Mouse (Mus musculus) liver, embryonic 12.5 days (tissue): ENCODE measurements around the gene Kirrel3. TPM values are rescaled to one million over a fixed set of nuclear protein-coding genes. Genes with fewer than 3 reads are reported as not detected.

ENCODE experiments used
- ATAC-seq: fragments of 200-750 bp; cut with Nextera tagmentation; 2 replicates; pipeline ENCODE4 v1.8.0; 2017; ENCODE audit warnings: moderate number of reproducible peaks, mild to moderate bottlenecking, moderate library complexity
- H3K27ac ChIP-seq: fragments of 300-500 bp; sonication (generic); 2 replicates; pipeline ENCODE4 v1.5.1; 2016; ENCODE audit warnings: mild to moderate bottlenecking
- H3K27me3 ChIP-seq: fragments of 300-500 bp; sonication (generic); replicated peaks from 2 replicates; pipeline ENCODE4 v1.6.1; 2016; ENCODE audit warnings: mild to moderate bottlenecking, moderate library complexity
- H3K36me3 ChIP-seq: fragments of 300-500 bp; sonication (generic); 2 replicates; pipeline ENCODE4 v1.6.1; 2016; ENCODE audit warnings: mild to moderate bottlenecking, moderate library complexity
- H3K4me1 ChIP-seq: fragments of 300-500 bp; sonication (generic); 2 replicates; pipeline ENCODE4 v1.6.1; 2016
- H3K4me2 ChIP-seq: fragments of 300-500 bp; sonication (generic); 2 replicates; pipeline ENCODE4 v1.6.1; 2016; ENCODE audit warnings: mild to moderate bottlenecking, moderate library complexity
- H3K4me3 ChIP-seq: fragments of 300-500 bp; sonication (generic); 2 replicates; pipeline ENCODE4 v1.5.1; 2016; ENCODE audit warnings: mild to moderate bottlenecking, moderate library complexity
- H3K9ac ChIP-seq: fragments of 300-500 bp; sonication (generic); 2 replicates; pipeline ENCODE4 v1.6.1; 2016; ENCODE audit warnings: mild to moderate bottlenecking, moderate library complexity
- H3K9me3 ChIP-seq: fragments of 300-500 bp; sonication (generic); replicated peaks from 2 replicates; pipeline ENCODE4 v1.6.1; 2016; ENCODE audit warnings: mild to moderate bottlenecking, moderate library complexity
- WGBS: fragments of 180-500 bp; shearing (Covaris S2); methylation state at CpG from one replicate; pipeline ENCODE4 v1.1.7; 2016; ENCODE audit not compliant: insufficient replicate concordance; 5-methylcytosine and 5-hydroxymethylcytosine counted together
- polyA plus RNA-seq: library from polyadenylated mRNA; unstranded; fragments of >200 nt; fragmentation: Nextera tagmentation; extraction: Ambion mirVana; gene quantifications from 2 replicates; pipeline ENCODE4 v1.2.1, GENCODE M21; 2016

The Kirrel3 gene
- polyA plus RNA-seq, 1 experiment from 2014 or later, result 0.46 TPM

- WGBS, result 15% methylated on average over 2 of the region's 2 CpGs
- no peak for ATAC-seq
- H3K27ac ChIP-seq, result no peak overlapping the region
These were observed 401.5 kb downstream of the Kirrel3 start for GRCm38 (mm10) chr9:34887196-34887595.

GRCm38 (mm10) chr9:34888298-34888697, 402.6 kb downstream of the Kirrel3 start:
- H3K4me3 ChIP-seq, result no peak overlapping the region
- no peak overlapping the region for H3K27ac ChIP-seq
- H3K9me3 ChIP-seq, result no peaks in the 10 kb centered on the region
- H3K27me3 ChIP-seq, result no peaks in the 10 kb centered on the region
- ATAC-seq, result no peak
- H3K4me1 ChIP-seq, result no peaks in the 10 kb centered on the region
- H3K4me2 ChIP-seq, result no peak overlapping the region
- H3K9ac ChIP-seq, result no peak overlapping the region
- no peaks in the 10 kb centered on the region for H3K36me3 ChIP-seq
- WGBS, result 73% methylated on average over 2 of the region's 2 CpGs

More at GRCm38 (mm10) chr9:34887196-34887595, 401.5 kb downstream of the Kirrel3 start:
- no peaks in the 10 kb centered on the region for H3K4me1 ChIP-seq
- H3K4me3 ChIP-seq, result no peak overlapping the region
- no peaks in the 10 kb centered on the region for H3K36me3 ChIP-seq
- H3K9me3 ChIP-seq, result no peaks in the 10 kb centered on the region
- no peak overlapping the region for H3K4me2 ChIP-seq
- H3K27me3 ChIP-seq, result no peaks in the 10 kb centered on the region
- H3K9ac ChIP-seq, result no peak overlapping the region

GRCm38 (mm10) chr9:34901216-34901615, 415.5 kb downstream of the Kirrel3 start:
- Histone ChIP-seq H3K9ac (no peak overlapping the region), H3K4me3 (no peak overlapping the region), H3K27ac (no peak overlapping the region), H3K9me3 (no peaks in the 10 kb centered on the region), H3K4me1 (no peaks in the 10 kb centered on the region), H3K27me3 (no peaks in the 10 kb centered on the region), H3K36me3 (no peaks in the 10 kb centered on the region), H3K4me2 (no peak overlapping the region)
- ATAC-seq, result no peak
- WGBS, result 56% methylated on average over 4 of the region's 4 CpGs

GRCm38 (mm10) chr9:34901888-34902287, 416.2 kb downstream of the Kirrel3 start:
- no peaks in the 10 kb centered on the region for H3K36me3 ChIP-seq
- WGBS, result 39% methylated on average over 2 of the region's 2 CpGs
- no peaks in the 10 kb centered on the region for H3K9me3 ChIP-seq
- ATAC-seq, result no peak
- no peak overlapping the region for H3K4me3 ChIP-seq
- H3K4me2 ChIP-seq, result no peak overlapping the region
- no peak overlapping the region for H3K27ac ChIP-seq
- no peak overlapping the region for H3K9ac ChIP-seq
- H3K4me1 ChIP-seq, result no peaks in the 10 kb centered on the region
- no peaks in the 10 kb centered on the region for H3K27me3 ChIP-seq

GRCm38 (mm10) chr9:34905164-34905563, 419.5 kb downstream of the Kirrel3 start:
- Histone ChIP-seq H3K27me3 (no peaks in the 10 kb centered on the region), H3K27ac (no peak overlapping the region), H3K4me1 (no peaks in the 10 kb centered on the region), H3K9me3 (no peaks in the 10 kb centered on the region), H3K4me3 (no peak overlapping the region), H3K9ac (no peak overlapping the region), H3K36me3 (no peaks in the 10 kb centered on the region), H3K4me2 (no peak overlapping the region)
- WGBS, result 67% methylated on average over 6 of the region's 6 CpGs
- ATAC-seq, result no peak

- no peak overlapping the region for H3K4me3 ChIP-seq
- H3K4me2 ChIP-seq, result no peak overlapping the region
- H3K9ac ChIP-seq, result no peak overlapping the region
- H3K9me3 ChIP-seq, result no peaks in the 10 kb centered on the region
- WGBS, result 57% methylated on average over 3 of the region's 3 CpGs
- no peak overlapping the region for H3K27ac ChIP-seq
- H3K4me1 ChIP-seq, result no peaks in the 10 kb centered on the region
- H3K27me3 ChIP-seq, result no peaks in the 10 kb centered on the region
- ATAC-seq, result no peak
- H3K36me3 ChIP-seq, result no peaks in the 10 kb centered on the region
These were observed 422.3 kb downstream of the Kirrel3 start for GRCm38 (mm10) chr9:34908040-34908439.

GRCm38 (mm10) chr9:34911838-34912237, 426.1 kb downstream of the Kirrel3 start:
- ATAC-seq, result no peak
- H3K27me3 ChIP-seq, result no peaks in the 10 kb centered on the region
- WGBS, result 63% methylated on average over 7 of the region's 7 CpGs
- no peaks in the 10 kb centered on the region for H3K4me1 ChIP-seq
- H3K4me2 ChIP-seq, result no peak overlapping the region
- no peaks in the 10 kb centered on the region for H3K36me3 ChIP-seq
- no peak overlapping the region for H3K27ac ChIP-seq
- H3K9me3 ChIP-seq, result no peaks in the 10 kb centered on the region
- no peak overlapping the region for H3K4me3 ChIP-seq
- H3K9ac ChIP-seq, result no peak overlapping the region

- Histone ChIP-seq H3K4me3 (no peak overlapping the region), H3K4me1 (no peaks in the 10 kb centered on the region), H3K27ac (no peak overlapping the region), H3K36me3 (no peaks in the 10 kb centered on the region), H3K9me3 (no peaks in the 10 kb centered on the region), H3K9ac (no peak overlapping the region), H3K4me2 (no peak overlapping the region), H3K27me3 (no peaks in the 10 kb centered on the region)
- WGBS, result 68% methylated on average over 2 of the region's 2 CpGs
- no peak for ATAC-seq
These were observed 426.7 kb downstream of the Kirrel3 start for GRCm38 (mm10) chr9:34912273-34912972.

- no peak overlapping the region for H3K4me2 ChIP-seq
- no peak for ATAC-seq
- H3K9ac ChIP-seq, result no peak overlapping the region
- H3K4me3 ChIP-seq, result no peak overlapping the region
- H3K9me3 ChIP-seq, result no peaks in the 10 kb centered on the region
- no peaks in the 10 kb centered on the region for H3K36me3 ChIP-seq
- WGBS, result 8% methylated on average over 5 of the region's 5 CpGs
- H3K4me1 ChIP-seq, result no peaks in the 10 kb centered on the region
- H3K27ac ChIP-seq, result no peak overlapping the region
- no peaks in the 10 kb centered on the region for H3K27me3 ChIP-seq
These were observed 427.3 kb downstream of the Kirrel3 start for GRCm38 (mm10) chr9:34912996-34913395.

- no peaks in the 10 kb centered on the region for H3K27me3 ChIP-seq
- H3K36me3 ChIP-seq, result no peaks in the 10 kb centered on the region
- ATAC-seq, result no peak
- H3K9me3 ChIP-seq, result no peaks in the 10 kb centered on the region
- H3K4me3 ChIP-seq, result no peak overlapping the region
- no peak overlapping the region for H3K27ac ChIP-seq
- WGBS, result 77% methylated on average over 5 of the region's 5 CpGs
- H3K4me2 ChIP-seq, result no peak overlapping the region
- H3K9ac ChIP-seq, result no peak overlapping the region
- no peaks in the 10 kb centered on the region for H3K4me1 ChIP-seq
These were observed 433.3 kb downstream of the Kirrel3 start for GRCm38 (mm10) chr9:34918976-34919375.

- no peaks in the 10 kb centered on the region for H3K9me3 ChIP-seq
- H3K27ac ChIP-seq, result no peak overlapping the region
- no peak for ATAC-seq
- H3K27me3 ChIP-seq, result no peaks in the 10 kb centered on the region
- WGBS, result 60% methylated on average over 3 of the region's 3 CpGs
- H3K9ac ChIP-seq, result no peak overlapping the region
- H3K36me3 ChIP-seq, result no peaks in the 10 kb centered on the region
- H3K4me2 ChIP-seq, result no peak overlapping the region
- H3K4me3 ChIP-seq, result no peak overlapping the region
- H3K4me1 ChIP-seq, result no peaks in the 10 kb centered on the region
These were observed 434.4 kb downstream of the Kirrel3 start for GRCm38 (mm10) chr9:34920116-34920515.

- no peak overlapping the region for H3K4me2 ChIP-seq
- H3K36me3 ChIP-seq, result no peaks in the 10 kb centered on the region
- no peaks in the 10 kb centered on the region for H3K27me3 ChIP-seq
- no peak overlapping the region for H3K9ac ChIP-seq
- H3K4me3 ChIP-seq, result no peak overlapping the region
- no peaks in the 10 kb centered on the region for H3K9me3 ChIP-seq
- ATAC-seq, result no peak
- 60% methylated on average over 1 of the region's 1 CpGs for WGBS
- no peaks in the 10 kb centered on the region for H3K4me1 ChIP-seq
- no peak overlapping the region for H3K27ac ChIP-seq
These were observed 436.2 kb downstream of the Kirrel3 start for GRCm38 (mm10) chr9:34921941-34922340.

GRCm38 (mm10) chr9:34922716-34923115, 437.0 kb downstream of the Kirrel3 start:
- Histone ChIP-seq H3K4me1 (no peaks in the 10 kb centered on the region), H3K36me3 (no peaks in the 10 kb centered on the region), H3K27ac (no peak overlapping the region), H3K4me2 (no peak overlapping the region), H3K9me3 (no peaks in the 10 kb centered on the region), H3K4me3 (no peak overlapping the region), H3K9ac (no peak overlapping the region), H3K27me3 (no peaks in the 10 kb centered on the region)
- ATAC-seq, result no peak
- 51% methylated on average over 6 of the region's 6 CpGs for WGBS
